Mouse (Mus musculus) stomach, embryonic 15.5 days (tissue): Measurements from ENCODE around the gene Hspb3. TPM values are rescaled to one million over a fixed set of nuclear protein-coding genes. Genes with fewer than 3 reads are reported as not detected.

Experiments
- ATAC-seq: fragments of 200-750 bp; cut with Nextera tagmentation; 2 replicates; pipeline ENCODE4 v1.8.0; 2017; ENCODE audit warnings: low read depth, moderate number of reproducible peaks, moderate TSS enrichment; ENCODE audit not compliant: insufficient read depth, low FRiP score
- H3K27ac ChIP-seq: fragments of 300-500 bp; sonication (generic); 2 replicates; pipeline ENCODE4 v1.5.1; 2015; ENCODE audit warnings: mild to moderate bottlenecking, inconsistent platforms
- H3K27me3 ChIP-seq: fragments of 300-500 bp; sonication (generic); replicated peaks from 2 replicates; pipeline ENCODE4 v1.6.1; 2015; ENCODE audit warnings: inconsistent platforms
- H3K36me3 ChIP-seq: fragments of 300-500 bp; sonication (generic); 2 replicates; pipeline ENCODE4 v1.6.1; 2015; ENCODE audit warnings: inconsistent platforms
- H3K4me1 ChIP-seq: fragments of 300-500 bp; sonication (generic); 2 replicates; pipeline ENCODE4 v1.6.1; 2015; ENCODE audit warnings: inconsistent platforms
- H3K4me2 ChIP-seq: fragments of 300-500 bp; sonication (generic); 2 replicates; pipeline ENCODE4 v1.6.1; 2015; ENCODE audit warnings: mild to moderate bottlenecking, inconsistent platforms
- H3K4me3 ChIP-seq: fragments of 300-500 bp; sonication (generic); replicated peaks from 2 replicates; pipeline ENCODE4 v1.5.1; 2015; ENCODE audit warnings: inconsistent platforms
- H3K9ac ChIP-seq: fragments of 300-500 bp; sonication (generic); 2 replicates; pipeline ENCODE4 v1.6.1; 2015; ENCODE audit warnings: inconsistent platforms
- H3K9me3 ChIP-seq: fragments of 300-500 bp; sonication (generic); 2 replicates; pipeline ENCODE4 v1.6.1; 2016; ENCODE audit warnings: inconsistent platforms
- WGBS: fragments of 180-500 bp; shearing (Covaris S2); methylation state at CpG from one replicate; pipeline ENCODE4 v1.1.7; 2015; 5-methylcytosine and 5-hydroxymethylcytosine counted together
- polyA plus RNA-seq: library from polyadenylated mRNA; unstranded; fragments of >200 nt; fragmentation: Nextera tagmentation; extraction: Ambion mirVana; gene quantifications from 2 replicates; pipeline ENCODE4 v1.2.1, GENCODE M21; 2015

Gene Hspb3
- polyA plus RNA-seq, 1 experiment from 2014 or later, result 0.23 TPM

DNA sequence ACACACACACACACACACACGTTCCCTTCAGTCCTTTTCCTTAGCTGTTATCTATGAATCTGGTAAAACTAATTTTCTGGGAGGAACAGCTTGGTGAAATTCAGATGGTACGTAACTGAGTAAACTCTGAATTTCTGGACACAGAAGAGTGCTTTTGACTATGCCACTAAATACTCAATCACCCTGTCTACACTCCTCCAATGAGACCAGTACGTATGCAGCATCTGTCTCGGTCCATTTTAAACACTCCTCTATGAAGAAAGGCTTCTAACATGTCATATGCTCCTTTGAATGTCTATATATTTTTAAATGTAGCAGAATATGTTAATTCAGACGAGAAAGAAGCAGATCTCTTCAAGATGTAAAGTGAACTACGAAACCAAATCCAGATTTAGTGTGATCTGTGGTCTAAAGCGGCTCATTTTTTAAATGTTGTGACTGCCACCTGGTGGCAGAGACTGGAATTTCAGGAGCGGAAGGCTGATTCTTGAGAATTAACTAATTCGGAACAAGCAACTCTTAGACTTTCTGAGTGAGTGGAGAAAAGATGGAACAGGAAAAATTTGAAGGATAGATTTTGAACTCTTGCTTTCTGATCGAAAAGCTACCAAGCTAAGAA, 6.1 kb upstream of the Hspb3 start:
- Histone ChIP-seq H3K4me1 (no peaks in the 10 kb centered on the region), H3K36me3 (no peaks in the 10 kb centered on the region), H3K4me3 (no peak overlapping the region), H3K9me3 (no peaks in the 10 kb centered on the region), H3K27me3 (no peaks in the 10 kb centered on the region), H3K9ac (no peak overlapping the region), H3K4me2 (no peak overlapping the region), H3K27ac (no peak overlapping the region)
- no peak for ATAC-seq
- WGBS, result 37% methylated on average over 10 of the region's 10 CpGs

DNA sequence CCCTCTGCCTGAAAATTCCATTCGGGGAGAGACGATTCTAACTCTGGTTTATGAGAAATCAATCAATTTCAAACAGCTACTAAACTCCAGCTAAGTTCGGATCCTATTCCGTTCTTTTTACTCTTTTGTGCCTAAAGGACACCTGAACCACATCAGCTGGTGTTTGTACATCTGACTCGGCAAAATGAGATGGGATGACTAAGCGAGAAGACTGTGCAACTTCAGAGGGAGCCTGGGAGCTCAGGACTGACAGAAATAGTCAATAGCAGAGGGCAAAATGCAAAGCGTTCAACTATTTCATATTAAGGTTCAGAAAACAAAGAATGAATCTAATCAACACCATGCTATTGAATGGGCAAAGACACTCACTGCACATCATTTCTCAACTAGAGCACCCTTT, 407 bp upstream of the Hspb3 start:
- H3K27ac ChIP-seq, result no peak overlapping the region
- H3K36me3 ChIP-seq, result no peaks in the 10 kb centered on the region
- H3K4me3 ChIP-seq, result no peak overlapping the region
- H3K9ac ChIP-seq, result no peak overlapping the region
- no peaks in the 10 kb centered on the region for H3K27me3 ChIP-seq
- no peaks in the 10 kb centered on the region for H3K9me3 ChIP-seq
- 58% methylated on average over 7 of the region's 7 CpGs for WGBS
- H3K4me1 ChIP-seq, result 0 out of 2 replicates have a peak, but pooled peaks cover 6% of the 10 kb centered on the region
- no peak overlapping the region for H3K4me2 ChIP-seq
- no peak for ATAC-seq

DNA sequence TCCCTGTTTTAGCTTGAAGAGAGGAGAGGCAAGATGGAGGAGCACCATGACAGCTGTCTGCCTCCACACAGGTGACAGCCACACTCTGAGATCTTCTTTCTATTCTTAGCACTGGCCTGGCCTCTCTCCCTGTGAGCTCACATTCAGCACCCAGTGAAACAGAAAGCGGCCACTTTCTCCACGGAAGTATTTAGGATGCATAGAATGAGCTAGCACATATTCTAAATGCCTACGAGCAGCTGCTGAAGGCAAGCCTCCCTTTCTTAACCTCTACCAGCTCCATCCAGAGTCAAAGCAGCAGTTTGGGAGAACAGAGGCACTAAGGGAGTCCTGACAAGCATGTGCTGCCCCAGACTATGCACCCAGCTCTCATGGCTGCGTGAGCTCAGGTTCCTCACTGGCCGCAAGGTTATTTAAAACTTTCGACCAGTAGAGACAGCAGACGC, 1.6 kb downstream of the Hspb3 start:
- no peak overlapping the region for H3K4me2 ChIP-seq
- no peaks in the 10 kb centered on the region for H3K27me3 ChIP-seq
- no peak for ATAC-seq
- H3K9ac ChIP-seq, result no peak overlapping the region
- no peaks in the 10 kb centered on the region for H3K9me3 ChIP-seq
- H3K36me3 ChIP-seq, result no peaks in the 10 kb centered on the region
- H3K4me1 ChIP-seq, result 0 out of 2 replicates have a peak, but pooled peaks cover 6% of the 10 kb centered on the region
- H3K4me3 ChIP-seq, result no peak overlapping the region
- H3K27ac ChIP-seq, result no peak overlapping the region
- WGBS, result 59% methylated on average over 7 of the region's 7 CpGs

DNA sequence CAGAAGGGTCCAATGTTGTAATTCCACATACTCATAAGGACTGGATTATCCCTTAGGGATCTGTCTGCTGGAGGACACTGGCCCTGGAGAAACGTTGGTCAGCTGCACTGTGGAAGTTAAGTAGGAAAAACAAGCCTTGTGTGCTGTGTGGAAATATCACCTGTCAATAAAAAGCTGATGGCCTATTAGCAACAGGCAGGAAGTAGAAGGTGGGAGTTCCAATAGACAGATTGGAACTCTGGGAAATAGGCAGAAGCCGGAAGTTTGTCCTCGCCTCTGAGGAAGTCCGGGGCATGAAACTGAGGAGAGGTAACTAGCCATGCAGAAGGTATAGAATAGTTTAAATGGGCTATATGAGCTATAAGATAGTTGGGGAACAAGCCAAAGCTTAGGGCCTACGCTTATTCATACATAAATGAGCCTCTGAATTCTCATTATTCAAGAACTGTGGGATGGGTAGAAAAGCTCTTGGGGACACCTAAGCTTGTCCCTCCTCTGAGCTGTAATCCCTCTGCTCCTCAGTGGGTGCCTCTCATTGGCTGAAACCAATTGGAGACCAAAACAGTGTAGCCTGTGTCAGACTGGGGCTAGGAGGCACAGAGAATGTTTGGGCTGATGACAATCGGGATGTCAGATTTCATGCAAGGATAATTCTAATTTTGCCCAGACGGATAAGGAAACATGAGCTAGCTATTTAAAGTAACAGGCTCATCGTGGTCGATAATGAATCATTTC, 2.7 kb downstream of the Hspb3 start:
- Histone ChIP-seq H3K27me3 (no peaks in the 10 kb centered on the region), H3K9ac (no peak overlapping the region), H3K4me2 (no peak overlapping the region), H3K36me3 (no peaks in the 10 kb centered on the region), H3K9me3 (no peaks in the 10 kb centered on the region), H3K4me1 (0 out of 2 replicates have a peak, but pooled peaks cover 6% of the 10 kb centered on the region), H3K27ac (no peak overlapping the region), H3K4me3 (no peak overlapping the region)
- ATAC-seq, result no peak
- 83% methylated on average over 9 of the region's 9 CpGs for WGBS

DNA sequence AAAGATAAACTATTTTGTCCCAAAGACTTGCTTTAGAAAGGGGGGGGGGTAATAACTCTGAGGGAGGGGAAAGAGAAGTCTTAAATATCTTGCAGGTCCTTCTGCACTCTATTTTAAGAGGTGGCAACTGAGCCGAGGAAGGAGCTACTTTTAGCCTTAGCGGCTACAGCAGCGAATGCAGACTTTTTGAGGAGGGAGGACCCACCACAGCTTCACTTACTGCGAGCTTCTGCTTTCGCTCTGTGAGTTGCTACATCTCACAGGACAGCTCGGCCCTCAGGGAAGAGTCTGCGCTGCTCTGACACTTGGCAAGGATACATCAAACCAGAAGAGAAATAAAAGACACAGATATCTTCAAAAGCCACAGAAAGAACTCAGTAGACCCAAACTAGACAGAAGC, 6.3 kb downstream of the Hspb3 start:
- Histone ChIP-seq H3K9me3 (no peaks in the 10 kb centered on the region), H3K4me3 (no peak overlapping the region), H3K9ac (no peak overlapping the region), H3K27ac (no peak overlapping the region), H3K36me3 (no peaks in the 10 kb centered on the region), H3K4me1 (no peaks in the 10 kb centered on the region), H3K4me2 (no peak overlapping the region), H3K27me3 (no peaks in the 10 kb centered on the region)
- no peak for ATAC-seq
- 79% methylated on average over 7 of the region's 7 CpGs for WGBS

DNA sequence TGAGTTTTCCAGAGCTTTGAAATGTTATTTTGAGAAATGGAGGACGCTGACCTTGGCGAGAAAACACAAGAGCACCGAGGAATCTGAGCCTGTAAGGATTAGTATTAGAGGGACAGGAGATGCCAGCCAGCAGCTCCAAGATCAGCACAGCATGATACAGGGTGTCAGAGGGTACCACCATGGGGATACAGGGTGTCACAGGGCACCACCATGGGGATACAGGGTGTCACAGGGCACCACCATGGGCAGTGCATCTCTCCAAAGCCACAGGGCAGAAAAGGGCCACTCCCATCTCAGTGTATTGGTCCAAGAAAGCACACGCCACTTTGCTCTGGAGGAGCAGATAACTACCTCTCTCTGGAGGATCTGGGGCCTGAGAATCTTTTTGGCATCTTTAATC, 6.8 kb downstream of the Hspb3 start:
- 83% methylated on average over 4 of the region's 4 CpGs for WGBS
- Histone ChIP-seq H3K4me1 (no peaks in the 10 kb centered on the region), H3K4me2 (no peak overlapping the region), H3K27me3 (no peaks in the 10 kb centered on the region), H3K9ac (no peak overlapping the region), H3K27ac (no peak overlapping the region), H3K9me3 (no peaks in the 10 kb centered on the region), H3K4me3 (no peak overlapping the region), H3K36me3 (no peaks in the 10 kb centered on the region)
- ATAC-seq, result no peak

DNA sequence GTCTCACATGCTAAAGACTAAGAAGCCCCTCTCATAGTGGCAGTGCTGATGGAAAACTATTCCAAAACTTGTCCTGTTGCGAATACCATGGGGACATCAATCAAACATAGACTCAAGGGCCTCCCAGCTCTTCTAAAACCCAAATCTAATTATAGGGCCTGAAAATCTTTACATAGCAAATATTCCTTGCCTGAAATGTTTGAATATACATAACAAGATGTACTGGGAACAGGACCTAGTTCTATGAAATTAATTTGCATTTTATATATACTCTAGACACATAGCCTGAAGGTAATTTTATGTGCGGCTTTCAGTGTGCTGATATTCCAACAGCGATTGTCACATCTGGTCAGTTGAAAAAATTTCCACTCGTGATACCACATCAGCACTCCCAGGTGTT, 8.0 kb downstream of the Hspb3 start:
- Histone ChIP-seq H3K27me3 (no peaks in the 10 kb centered on the region), H3K9me3 (no peaks in the 10 kb centered on the region), H3K9ac (no peak overlapping the region), H3K4me3 (no peak overlapping the region), H3K36me3 (no peaks in the 10 kb centered on the region), H3K4me2 (no peak overlapping the region), H3K4me1 (no peaks in the 10 kb centered on the region), H3K27ac (no peak overlapping the region)
- 91% methylated on average over 4 of the region's 4 CpGs for WGBS
- no peak for ATAC-seq

GRCm38 (mm10) chr13:113640944-113641597, 22.4 kb downstream of the Hspb3 start:
- Histone ChIP-seq H3K4me2 (no peak overlapping the region), H3K27ac (no peak overlapping the region), H3K36me3 (no peaks in the 10 kb centered on the region), H3K4me3 (no peak overlapping the region), H3K9me3 (no peaks in the 10 kb centered on the region), H3K9ac (no peak overlapping the region), H3K27me3 (no peaks in the 10 kb centered on the region), H3K4me1 (no peaks in the 10 kb centered on the region)
- 78% methylated on average over 11 of the region's 11 CpGs for WGBS
- no peak for ATAC-seq

DNA sequence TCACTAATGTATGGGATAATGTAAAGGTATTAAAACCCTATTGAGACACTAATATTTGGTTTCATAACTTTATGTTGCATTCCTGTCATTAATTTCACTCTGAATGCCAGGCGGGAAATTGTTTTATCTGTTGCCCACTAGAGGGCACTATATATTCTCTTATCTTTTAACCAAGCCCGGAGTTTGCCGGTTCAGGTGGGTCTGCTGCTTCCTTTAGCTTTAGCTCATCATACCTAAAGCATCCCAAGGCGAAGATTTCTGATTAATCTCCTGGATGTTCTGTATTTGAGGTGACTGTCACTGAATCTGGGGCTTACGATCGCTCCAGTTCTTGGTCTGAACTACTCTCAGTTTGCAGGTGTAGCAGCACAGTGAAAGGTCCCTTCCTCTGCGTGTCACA, 24.6 kb downstream of the Hspb3 start:
- no peak overlapping the region for H3K27ac ChIP-seq
- 27% methylated on average over 7 of the region's 7 CpGs for WGBS
- H3K27me3 ChIP-seq, result no peaks in the 10 kb centered on the region
- no peaks in the 10 kb centered on the region for H3K4me1 ChIP-seq
- H3K4me2 ChIP-seq, result no peak overlapping the region
- ATAC-seq, result no peak
- H3K9ac ChIP-seq, result no peak overlapping the region
- no peaks in the 10 kb centered on the region for H3K36me3 ChIP-seq
- no peak overlapping the region for H3K4me3 ChIP-seq
- H3K9me3 ChIP-seq, result no peaks in the 10 kb centered on the region

DNA sequence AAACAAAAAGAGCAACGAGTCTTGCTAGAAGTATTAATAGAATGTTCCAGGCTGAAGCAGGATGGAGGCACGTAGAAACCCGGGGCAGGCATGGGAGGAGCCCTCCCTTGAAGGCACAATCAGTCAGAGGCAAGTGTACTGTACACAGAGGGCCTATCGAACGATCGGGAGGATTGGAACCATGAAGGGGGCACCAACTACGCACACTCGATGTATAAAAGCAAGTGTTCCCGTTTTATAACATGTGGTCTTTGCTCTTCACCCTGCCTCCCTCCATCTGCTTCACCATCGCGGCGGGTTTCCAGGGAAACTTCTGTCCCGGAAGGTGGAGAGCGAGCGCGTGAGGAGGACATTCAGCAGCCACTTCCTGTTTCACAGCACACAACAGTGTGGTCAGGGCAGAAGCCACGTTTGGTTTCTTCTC, 27.7 kb downstream of the Hspb3 start:
- Histone ChIP-seq H3K9me3 (no peaks in the 10 kb centered on the region), H3K27me3 (no peaks in the 10 kb centered on the region), H3K4me3 (no peak overlapping the region), H3K27ac (no peak overlapping the region), H3K36me3 (no peaks in the 10 kb centered on the region), H3K9ac (no peak overlapping the region), H3K4me1 (no peaks in the 10 kb centered on the region), H3K4me2 (no peak overlapping the region)
- ATAC-seq, result no peak
- 68% methylated on average over 17 of the region's 17 CpGs for WGBS

- Histone ChIP-seq H3K36me3 (no peaks in the 10 kb centered on the region), H3K27ac (no peak overlapping the region), H3K9ac (no peak overlapping the region), H3K4me2 (no peak overlapping the region), H3K9me3 (no peaks in the 10 kb centered on the region), H3K4me1 (no peaks in the 10 kb centered on the region), H3K27me3 (no peaks in the 10 kb centered on the region), H3K4me3 (no peak overlapping the region)
- no peak for ATAC-seq
- WGBS, result 53% methylated on average over 15 of the region's 15 CpGs
Measured at GRCm38 (mm10) chr13:113634732-113635481, 28.6 kb downstream of the Hspb3 start.

DNA sequence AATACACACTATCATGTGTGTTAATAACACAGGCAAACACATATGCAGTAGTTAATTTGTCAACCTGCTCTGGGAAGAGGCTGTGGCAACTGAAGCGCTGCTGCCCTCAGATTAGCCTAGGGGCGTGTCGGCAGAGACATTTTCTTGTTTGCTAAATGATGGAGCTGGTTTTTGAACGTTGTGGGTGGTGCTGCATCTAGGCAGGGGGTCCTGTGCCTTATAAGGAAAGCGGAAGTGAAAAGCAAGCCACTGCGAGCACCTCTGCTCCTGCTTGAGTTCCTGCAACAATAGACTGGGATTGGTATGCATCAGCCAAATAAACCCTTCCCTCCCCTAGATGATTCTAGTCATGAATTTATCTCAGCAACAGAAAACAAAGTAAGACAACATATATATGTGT, 31.0 kb downstream of the Hspb3 start:
- no peak overlapping the region for H3K4me3 ChIP-seq
- 41% methylated on average over 6 of the region's 6 CpGs for WGBS
- H3K36me3 ChIP-seq, result no peaks in the 10 kb centered on the region
- no peaks in the 10 kb centered on the region for H3K27me3 ChIP-seq
- H3K9me3 ChIP-seq, result no peaks in the 10 kb centered on the region
- no peaks in the 10 kb centered on the region for H3K4me1 ChIP-seq
- H3K9ac ChIP-seq, result no peak overlapping the region
- no peak overlapping the region for H3K4me2 ChIP-seq
- no peak for ATAC-seq
- H3K27ac ChIP-seq, result no peak overlapping the region
